Mouse (Mus musculus) activated CD4-positive, CD25-positive, alpha-beta regulatory T cell, adult 4 months (primary cell): ENCODE measurements around the gene Rhobtb1. TPM values are rescaled to one million over a fixed set of nuclear protein-coding genes. Genes with fewer than 3 reads are reported as not detected.

Experiments used
- ATAC-seq: one replicate; pipeline ENCODE4 v1.8.0; 2017
- polyA plus RNA-seq, 2 experiments: library from polyadenylated mRNA; unstranded; fragments of 100-300 nt; shearing (Covaris generic); gene quantifications; one replicate each; pipeline ENCODE4 v1.2.1; 2017

Gene Rhobtb1
- polyA plus RNA-seq, 2 experiments from 2014 or later: not detected

- no peak for ATAC-seq
Measured at GRCm38 (mm10) chr10:69211976-69212375, 60.7 kb downstream of the Rhobtb1 start.

- no peak for ATAC-seq
Measured at GRCm38 (mm10) chr10:69212542-69213440, 61.6 kb downstream of the Rhobtb1 start, which contains the start of gene A930033H14Rik. Gene A930033H14Rik (minus strand): TSS chr10:69213098.

GRCm38 (mm10) chr10:69213451-69213877, 62.2 kb downstream of the Rhobtb1 start:
- ATAC-seq: no peak

GRCm38 (mm10) chr10:69213986-69214385, 62.8 kb downstream of the Rhobtb1 start:
- ATAC-seq: no peak

- ATAC-seq: no peak
Measured at GRCm38 (mm10) chr10:69217127-69217690, 66.0 kb downstream of the Rhobtb1 start.

GRCm38 (mm10) chr10:69218458-69219288, 67.4 kb downstream of the Rhobtb1 start:
- no peak for ATAC-seq

- no peak for ATAC-seq
Measured at GRCm38 (mm10) chr10:69219289-69219626, 68.0 kb downstream of the Rhobtb1 start.

- ATAC-seq: no peak
Measured at GRCm38 (mm10) chr10:69220296-69220695, 69.1 kb downstream of the Rhobtb1 start.

- no peak for ATAC-seq
Measured at GRCm38 (mm10) chr10:69221148-69221547, 69.9 kb downstream of the Rhobtb1 start.

- ATAC-seq: no peak
Measured at GRCm38 (mm10) chr10:69221955-69222354, 70.7 kb downstream of the Rhobtb1 start.

GRCm38 (mm10) chr10:69223232-69223631, 72.0 kb downstream of the Rhobtb1 start:
- ATAC-seq: no peak

- ATAC-seq: no peak
Measured at GRCm38 (mm10) chr10:69224276-69224675, 73.0 kb downstream of the Rhobtb1 start.

GRCm38 (mm10) chr10:69225471-69225870, 74.2 kb downstream of the Rhobtb1 start:
- no peak for ATAC-seq

- no peak for ATAC-seq
Measured at GRCm38 (mm10) chr10:69225951-69226350, 74.7 kb downstream of the Rhobtb1 start.

GRCm38 (mm10) chr10:69237185-69237584, 86.0 kb downstream of the Rhobtb1 start:
- ATAC-seq: no peak

GRCm38 (mm10) chr10:69237781-69238180, 86.5 kb downstream of the Rhobtb1 start:
- no peak for ATAC-seq

GRCm38 (mm10) chr10:69238311-69238710, 87.1 kb downstream of the Rhobtb1 start:
- no peak for ATAC-seq

- ATAC-seq: no peak
Measured at GRCm38 (mm10) chr10:69240530-69240929, 89.3 kb downstream of the Rhobtb1 start.

- no peak for ATAC-seq
Measured at GRCm38 (mm10) chr10:69245151-69245550, 93.9 kb downstream of the Rhobtb1 start.

GRCm38 (mm10) chr10:69245906-69246668, 94.9 kb downstream of the Rhobtb1 start:
- ATAC-seq: no peak

- ATAC-seq: no peak
Measured at GRCm38 (mm10) chr10:69246762-69247161, 95.5 kb downstream of the Rhobtb1 start.

- ATAC-seq: no peak
Measured at GRCm38 (mm10) chr10:69247311-69248033, 96.2 kb downstream of the Rhobtb1 start.
